Mouse (Mus musculus): Measurements from ENCODE around the gene Axl.

- TF ChIP-seq POLR2A (IDR thresholded peaks at IDR 0.05; ENCODE audit: low read depth, low read length): peak; percentile 43; the same call in 1 of the 2 replicates
- no peak for TF ChIP-seq CTCF (IDR thresholded peaks at IDR 0.05; ENCODE audit: borderline replicate concordance, insufficient read depth, low read length)
Observed at GRCm38 (mm10) chr7:25755468-25755833, 33.1 kb downstream of the Axl start.

Data from embryonic fibroblast, embryonic 13.5 days (primary cell).